Mouse (Mus musculus): ENCODE measurements at regions not wholly inside any gene's neighbourhood (a gene's known extent, or its start where the extent isn't known, plus 50 kb on each side); places are given as distances from the start of the nearest gene placed in this dataset.

DNA sequence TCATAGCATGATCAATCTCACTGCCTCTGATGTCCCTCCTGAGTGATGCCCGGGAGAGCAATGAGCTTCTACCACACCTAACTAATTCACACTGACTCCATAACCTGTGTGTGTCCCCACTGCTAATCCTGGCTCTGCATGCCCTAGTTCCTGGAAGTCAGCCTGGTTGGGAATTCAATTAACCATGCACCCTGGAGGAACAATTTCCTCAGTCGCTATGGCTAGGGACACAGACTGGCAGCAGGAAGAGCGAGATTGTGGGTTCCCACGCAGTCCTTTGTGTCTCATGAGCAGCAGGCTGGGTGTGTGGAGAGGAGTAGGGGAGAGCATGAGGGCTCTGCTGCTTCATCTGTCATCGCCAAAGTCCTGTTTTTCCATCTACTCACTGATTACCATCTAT lies 116.7 kb upstream of the Agap1 start:
- H3K9me3 ChIP-seq, result no peaks in the 10 kb centered on the region
- no peaks in the 10 kb centered on the region for H3K4me1 ChIP-seq
- no peak overlapping the region for H3K9ac ChIP-seq
- WGBS, result 76% methylated on average over 5 of the region's 5 CpGs
- no peak overlapping the region for H3K4me3 ChIP-seq
- H3K27me3 ChIP-seq, result no peaks in the 10 kb centered on the region
- no peak overlapping the region for H3K27ac ChIP-seq
- no peak for ATAC-seq (ENCODE audit: insufficient number of reproducible peaks, low FRiP score, low TSS enrichment, low read depth)
- H3K4me2 ChIP-seq, result no peak overlapping the region
- H3K36me3 ChIP-seq, result no peaks in the 10 kb centered on the region

GRCm38 (mm10) chr1:89342794-89343193 lies 111.8 kb upstream of the Agap1 start:
- no peak overlapping the region for H3K27ac ChIP-seq
- no peak overlapping the region for H3K4me2 ChIP-seq
- H3K4me3 ChIP-seq, result no peak overlapping the region
- no peaks in the 10 kb centered on the region for H3K27me3 ChIP-seq
- ATAC-seq (ENCODE audit: insufficient number of reproducible peaks, low FRiP score, low TSS enrichment, low read depth), result no peak
- H3K9ac ChIP-seq, result no peak overlapping the region
- H3K36me3 ChIP-seq, result no peaks in the 10 kb centered on the region
- H3K9me3 ChIP-seq, result no peaks in the 10 kb centered on the region
- 40% methylated on average over 4 of the region's 4 CpGs for WGBS
- no peaks in the 10 kb centered on the region for H3K4me1 ChIP-seq

GRCm38 (mm10) chr1:89344546-89344945 lies 110.1 kb upstream of the Agap1 start:
- H3K27ac ChIP-seq, result no peak overlapping the region
- no peaks in the 10 kb centered on the region for H3K4me1 ChIP-seq
- H3K27me3 ChIP-seq, result no peaks in the 10 kb centered on the region
- WGBS, result 26% methylated on average over 6 of the region's 6 CpGs
- H3K4me3 ChIP-seq, result no peak overlapping the region
- no peak overlapping the region for H3K9ac ChIP-seq
- H3K9me3 ChIP-seq, result no peaks in the 10 kb centered on the region
- H3K36me3 ChIP-seq, result no peaks in the 10 kb centered on the region
- H3K4me2 ChIP-seq, result no peak overlapping the region
- ATAC-seq (ENCODE audit: insufficient number of reproducible peaks, low FRiP score, low TSS enrichment, low read depth), result no peak

- Histone ChIP-seq H3K27ac (no peak overlapping the region), H3K36me3 (no peaks in the 10 kb centered on the region), H3K4me2 (no peak overlapping the region), H3K27me3 (no peaks in the 10 kb centered on the region), H3K9ac (no peak overlapping the region), H3K9me3 (no peaks in the 10 kb centered on the region), H3K4me1 (no peaks in the 10 kb centered on the region), H3K4me3 (no peak overlapping the region)
- ATAC-seq (ENCODE audit: insufficient number of reproducible peaks, low FRiP score, low TSS enrichment, low read depth), result no peak
- 68% methylated on average over 3 of the region's 3 CpGs for whole genome bisulfite sequencing
Observed at GRCm38 (mm10) chr1:89347341-89347740, 107.3 kb upstream of the Agap1 start.

DNA sequence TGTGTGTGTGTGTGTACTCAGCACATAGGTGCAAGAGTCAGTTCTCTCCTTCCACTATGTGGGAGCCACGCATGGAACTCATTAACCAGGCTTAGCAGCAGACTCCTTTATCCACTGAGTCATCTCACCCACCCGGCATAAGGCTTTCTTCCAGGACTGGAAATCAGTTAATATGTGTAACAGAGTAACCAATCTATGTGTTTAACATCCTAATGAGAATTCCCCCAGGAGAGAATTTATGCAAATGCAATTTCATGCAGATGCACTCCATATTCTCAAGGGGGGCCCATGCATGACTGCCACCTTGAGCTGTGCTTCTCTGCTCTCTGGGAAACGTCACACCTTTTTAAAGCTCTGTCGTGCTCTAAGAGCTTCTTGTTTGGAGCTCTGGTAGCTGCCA lies 101.7 kb upstream of the Agap1 start:
- H3K36me3 ChIP-seq, result no peaks in the 10 kb centered on the region
- H3K9me3 ChIP-seq, result no peaks in the 10 kb centered on the region
- no peak overlapping the region for H3K4me2 ChIP-seq
- no peaks in the 10 kb centered on the region for H3K4me1 ChIP-seq
- WGBS, result 46% methylated on average over 4 of the region's 4 CpGs
- H3K27me3 ChIP-seq, result no peaks in the 10 kb centered on the region
- no peak overlapping the region for H3K27ac ChIP-seq
- no peak overlapping the region for H3K9ac ChIP-seq
- H3K4me3 ChIP-seq, result no peak overlapping the region
- no peak for ATAC-seq (ENCODE audit: insufficient number of reproducible peaks, low FRiP score, low TSS enrichment, low read depth)

DNA sequence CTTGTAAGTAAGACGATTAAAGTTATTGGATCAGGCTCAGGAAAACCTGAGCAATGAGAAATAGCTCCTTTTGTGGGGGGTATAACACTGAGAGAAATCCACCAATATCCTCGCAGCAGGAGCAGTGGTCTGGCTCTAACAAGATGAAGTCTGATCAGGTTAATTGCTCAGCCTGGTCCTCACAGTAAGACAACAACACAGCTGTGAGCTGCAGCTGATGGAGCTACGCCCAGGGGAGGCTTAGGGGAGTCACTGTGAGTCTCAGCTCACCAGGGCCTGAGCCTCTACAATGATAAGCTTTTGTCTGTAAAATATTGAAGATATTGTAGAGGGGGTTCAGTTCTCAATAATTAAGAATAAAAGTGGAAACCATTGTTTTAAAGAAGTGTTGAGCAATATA lies 95.3 kb upstream of the Agap1 start:
- Histone ChIP-seq H3K4me3 (no peak overlapping the region), H3K9ac (no peak overlapping the region), H3K4me2 (no peak overlapping the region), H3K4me1 (no peaks in the 10 kb centered on the region), H3K9me3 (no peaks in the 10 kb centered on the region), H3K27me3 (no peaks in the 10 kb centered on the region), H3K36me3 (no peaks in the 10 kb centered on the region), H3K27ac (no peak overlapping the region)
- no peak for ATAC-seq (ENCODE audit: insufficient number of reproducible peaks, low FRiP score, low TSS enrichment, low read depth)
- 51% methylated on average over 3 of the region's 3 CpGs for WGBS

DNA sequence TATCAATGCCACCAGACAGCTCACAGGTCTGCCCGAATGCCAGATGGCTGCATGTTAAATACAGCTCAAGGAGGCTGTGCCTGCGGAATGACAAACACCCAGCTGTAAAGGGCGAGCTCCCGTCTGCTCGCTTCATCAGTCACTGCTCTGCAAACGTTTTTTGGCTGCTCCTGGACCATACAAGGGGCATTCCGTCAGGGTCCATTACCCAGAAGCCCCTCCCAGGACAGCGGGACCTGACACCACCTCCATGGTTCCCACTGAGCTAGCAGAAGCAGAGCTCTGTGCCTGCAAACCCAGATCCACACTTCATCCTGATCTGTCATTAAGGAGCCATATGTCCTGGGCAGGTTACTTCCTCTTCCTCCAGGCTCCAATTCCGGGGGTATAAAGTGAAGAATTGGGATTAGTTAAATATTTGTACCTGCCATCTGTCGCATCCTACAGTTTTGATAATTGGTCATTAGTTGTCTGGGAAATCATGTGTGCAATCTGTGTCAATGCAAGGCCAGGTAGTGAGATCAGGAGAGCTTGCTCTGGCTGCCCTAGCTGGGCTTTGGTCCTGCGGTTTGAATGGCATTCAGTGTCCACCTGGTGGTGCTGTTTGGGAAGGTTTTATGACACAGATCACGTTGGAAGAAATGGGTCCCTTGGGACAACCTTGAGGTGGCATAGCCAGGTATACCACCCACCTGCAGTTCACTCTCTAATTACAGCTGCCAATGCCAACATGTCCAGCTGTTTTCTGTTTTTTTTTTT lies 89.9 kb upstream of the Agap1 start:
- Histone ChIP-seq H3K36me3 (no peaks in the 10 kb centered on the region), H3K4me2 (no peak overlapping the region), H3K4me1 (peaks cover 15% of the 10 kb centered on the region), H3K9me3 (no peaks in the 10 kb centered on the region), H3K4me3 (no peak overlapping the region), H3K27me3 (no peaks in the 10 kb centered on the region), H3K9ac (no peak overlapping the region), H3K27ac (no peak overlapping the region)
- no peak for ATAC-seq (ENCODE audit: insufficient number of reproducible peaks, low FRiP score, low TSS enrichment, low read depth)
- 59% methylated on average over 12 of the region's 12 CpGs for whole genome bisulfite sequencing

DNA sequence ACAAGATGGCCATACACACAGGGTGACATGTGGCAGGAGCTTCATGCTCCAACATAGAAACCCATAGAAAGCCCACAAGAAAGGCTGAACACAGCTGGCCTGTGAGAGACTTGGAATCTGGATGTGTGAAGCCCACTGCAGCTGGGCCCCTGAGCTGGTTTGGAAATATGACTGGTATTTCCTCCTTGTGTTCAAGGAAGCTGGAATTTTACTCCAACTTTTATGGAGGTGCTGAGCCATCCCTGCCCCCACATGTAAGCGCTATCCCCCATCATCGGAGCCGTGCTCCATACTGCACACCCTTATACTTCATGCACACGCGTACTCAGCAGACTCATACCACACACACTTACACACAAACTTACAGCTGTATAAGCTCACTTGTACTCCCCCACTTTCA lies 87.7 kb upstream of the Agap1 start:
- peak overlapping the region; percentile 71 for H3K27ac ChIP-seq
- H3K9ac ChIP-seq, result no peak overlapping the region
- H3K27me3 ChIP-seq, result no peaks in the 10 kb centered on the region
- no peaks in the 10 kb centered on the region for H3K9me3 ChIP-seq
- WGBS, result 23% methylated on average over 5 of the region's 5 CpGs
- H3K4me3 ChIP-seq, result no peak overlapping the region
- H3K36me3 ChIP-seq, result no peaks in the 10 kb centered on the region
- H3K4me2 ChIP-seq, result peak overlapping the region; percentile 8; the same call in 1 of the 2 replicates
- ATAC-seq (ENCODE audit: insufficient number of reproducible peaks, low FRiP score, low TSS enrichment, low read depth), result peak; percentile 65
- H3K4me1 ChIP-seq, result peaks cover 15% of the 10 kb centered on the region

- Histone ChIP-seq H3K4me2 (no peak overlapping the region), H3K9ac (no peak overlapping the region), H3K27ac (no peak overlapping the region), H3K4me3 (no peak overlapping the region), H3K4me1 (no peaks in the 10 kb centered on the region), H3K9me3 (no peaks in the 10 kb centered on the region), H3K27me3 (no peaks in the 10 kb centered on the region), H3K36me3 (no peaks in the 10 kb centered on the region)
- no peak for ATAC-seq (ENCODE audit: insufficient number of reproducible peaks, low FRiP score, low TSS enrichment, low read depth)
Observed at GRCm38 (mm10) chr1:89373806-89374205, 80.8 kb upstream of the Agap1 start.

GRCm38 (mm10) chr1:89374271-89374670 lies 80.3 kb upstream of the Agap1 start:
- 92% methylated on average over 2 of the region's 2 CpGs for WGBS
- H3K9ac ChIP-seq, result no peak overlapping the region
- H3K36me3 ChIP-seq, result no peaks in the 10 kb centered on the region
- H3K27ac ChIP-seq, result no peak overlapping the region
- H3K4me2 ChIP-seq, result no peak overlapping the region
- no peak for ATAC-seq (ENCODE audit: insufficient number of reproducible peaks, low FRiP score, low TSS enrichment, low read depth)
- H3K27me3 ChIP-seq, result no peaks in the 10 kb centered on the region
- H3K4me1 ChIP-seq, result no peaks in the 10 kb centered on the region
- no peak overlapping the region for H3K4me3 ChIP-seq
- no peaks in the 10 kb centered on the region for H3K9me3 ChIP-seq

DNA sequence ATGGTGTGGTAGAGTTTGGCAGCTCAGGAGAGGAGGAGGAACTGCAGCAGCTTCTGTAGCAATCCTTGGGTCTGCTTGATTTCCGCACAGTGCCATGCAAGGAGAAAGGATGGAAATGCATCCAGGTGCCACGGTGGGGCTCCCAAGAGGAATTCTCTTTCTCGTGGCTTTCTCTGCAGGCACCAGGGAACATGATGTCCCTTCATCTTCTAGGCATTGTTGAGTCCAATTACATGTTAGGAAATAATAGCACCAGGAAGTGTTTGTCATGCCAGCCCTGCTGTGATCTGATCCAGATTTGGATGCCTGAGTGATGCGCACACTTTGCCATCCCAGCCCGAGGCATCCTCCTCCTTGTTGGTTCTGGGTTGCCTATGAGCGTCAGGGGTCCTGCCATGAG lies 72.6 kb upstream of the Agap1 start:
- H3K27me3 ChIP-seq, result no peaks in the 10 kb centered on the region; the same call in 1 of the 2 replicates
- no peaks in the 10 kb centered on the region for H3K9me3 ChIP-seq
- no peaks in the 10 kb centered on the region for H3K36me3 ChIP-seq
- WGBS, result 71% methylated on average over 6 of the region's 6 CpGs
- no peak for ATAC-seq (ENCODE audit: insufficient number of reproducible peaks, low FRiP score, low TSS enrichment, low read depth)
- no peaks in the 10 kb centered on the region for H3K4me1 ChIP-seq
- H3K4me3 ChIP-seq, result no peak overlapping the region
- H3K27ac ChIP-seq, result no peak overlapping the region
- H3K9ac ChIP-seq, result no peak overlapping the region
- H3K4me2 ChIP-seq, result no peak overlapping the region

DNA sequence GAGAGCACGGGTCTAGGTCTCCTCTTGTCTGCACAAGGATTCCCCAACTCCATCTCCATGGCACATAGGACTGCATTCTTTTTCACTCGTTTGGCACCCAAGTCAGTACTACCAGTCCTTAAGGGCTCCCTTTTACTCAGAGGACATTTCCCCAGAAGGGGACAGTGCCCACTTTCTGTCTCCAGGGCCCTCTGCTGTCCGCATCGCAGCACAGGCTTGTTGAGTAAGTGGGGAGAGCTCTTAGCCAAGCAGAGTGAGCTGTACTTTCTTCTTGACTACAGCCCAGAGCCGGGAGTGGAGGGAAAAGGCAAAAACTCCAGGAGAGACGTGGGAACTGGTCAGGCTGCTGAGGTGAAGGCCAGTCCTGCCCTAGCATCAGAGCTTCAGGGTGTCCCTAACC lies 69.5 kb upstream of the Agap1 start:
- no peak overlapping the region for H3K4me3 ChIP-seq
- no peak overlapping the region for H3K9ac ChIP-seq
- no peaks in the 10 kb centered on the region for H3K4me1 ChIP-seq
- H3K4me2 ChIP-seq, result no peak overlapping the region
- WGBS, result 65% methylated on average over 6 of the region's 6 CpGs
- H3K9me3 ChIP-seq, result no peaks in the 10 kb centered on the region
- no peaks in the 10 kb centered on the region; the same call in 1 of the 2 replicates for H3K27me3 ChIP-seq
- no peak overlapping the region for H3K27ac ChIP-seq
- no peaks in the 10 kb centered on the region for H3K36me3 ChIP-seq
- no peak for ATAC-seq (ENCODE audit: insufficient number of reproducible peaks, low FRiP score, low TSS enrichment, low read depth)

DNA sequence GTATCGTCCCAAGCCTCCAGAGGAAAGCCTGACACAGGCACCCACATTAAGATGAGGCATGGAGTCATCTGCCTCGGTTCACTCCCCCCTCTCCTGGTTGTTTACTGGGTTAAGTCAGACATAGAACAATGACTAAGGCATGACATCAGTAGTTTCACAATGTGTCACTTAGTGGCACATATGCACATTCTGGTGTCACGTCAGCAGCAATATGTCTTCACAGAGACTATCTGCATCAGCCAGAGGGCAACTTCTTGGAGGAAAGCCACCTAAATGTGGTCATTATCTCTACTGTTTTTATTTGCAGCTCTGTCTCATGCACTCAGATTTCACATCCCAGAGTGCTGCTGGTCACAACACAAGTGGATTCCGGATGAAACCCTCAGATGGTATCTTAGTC lies 61.9 kb upstream of the Agap1 start:
- H3K36me3 ChIP-seq, result no peaks in the 10 kb centered on the region
- H3K4me1 ChIP-seq, result peaks cover 5% of the 10 kb centered on the region
- no peak overlapping the region for H3K9ac ChIP-seq
- no peak overlapping the region for H3K4me3 ChIP-seq
- H3K9me3 ChIP-seq, result no peaks in the 10 kb centered on the region
- no peak overlapping the region for H3K27ac ChIP-seq
- H3K27me3 ChIP-seq, result no peaks in the 10 kb centered on the region
- ATAC-seq (ENCODE audit: insufficient number of reproducible peaks, low FRiP score, low TSS enrichment, low read depth), result no peak
- no peak overlapping the region for H3K4me2 ChIP-seq
- WGBS, result 77% methylated on average over 4 of the region's 4 CpGs
